Mouse (Mus musculus) granulocyte monocyte progenitor cell, adult 5-6 weeks (primary cell): ENCODE measurements around the gene Zer1. TPM values are rescaled to one million over a fixed set of nuclear protein-coding genes. Genes with fewer than 3 reads are reported as not detected.
A peak's percentile ranks its signal among the peaks of the same experiment; 100 is the strongest.
"Not testable (repeated sequence)": the region's sequence is repeated elsewhere in the genome, so short reads cannot be mapped to it uniquely, and the experiment has no call there.

Experiments
- ATAC-seq: replicated peaks from 2 replicates; pipeline ENCODE4 v1.8.0; 2016; ENCODE audit warnings: mild to moderate bottlenecking, moderate TSS enrichment, inconsistent platforms; ENCODE audit not compliant: poor library complexity, severe bottlenecking
- total RNA-seq, 2 experiments: library from RNA; stranded (forward) in 1 of 2; stranded (reverse) in 1 of 2; fragments of 200-712, 200-1000 nt in 1 of 2; fragments of >200 nt in 1 of 2; fragmentation: Nextera tagmentation in 1 of 2; gene quantifications; 2 replicates each; pipeline ENCODE4 v1.2.3; 2014 to 2017

Zer1 gene
- total RNA-seq, 2 experiments from 2014 or later, result 10.6 to 18.3 TPM

DNA sequence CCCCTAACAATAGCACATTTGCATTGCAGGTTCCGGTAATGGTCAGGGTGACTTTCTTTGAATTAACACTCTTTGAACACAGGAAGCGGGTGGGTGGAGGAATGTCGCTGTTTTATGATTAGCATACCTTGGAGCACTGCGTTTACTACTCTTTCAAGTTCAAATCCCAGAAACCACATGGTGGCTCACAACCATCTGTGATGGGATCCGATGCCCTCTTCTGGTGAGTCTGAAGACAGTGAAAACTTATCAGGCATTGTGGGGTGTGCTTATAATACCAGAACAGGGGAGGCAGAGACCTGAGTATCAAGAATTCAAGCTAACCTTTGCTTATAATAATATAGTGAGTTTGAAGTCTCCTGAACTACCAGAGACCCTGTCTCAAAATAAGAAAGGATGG, 6.9 kb upstream of the Zer1 start:
- not testable (repeated sequence) for ATAC-seq

DNA sequence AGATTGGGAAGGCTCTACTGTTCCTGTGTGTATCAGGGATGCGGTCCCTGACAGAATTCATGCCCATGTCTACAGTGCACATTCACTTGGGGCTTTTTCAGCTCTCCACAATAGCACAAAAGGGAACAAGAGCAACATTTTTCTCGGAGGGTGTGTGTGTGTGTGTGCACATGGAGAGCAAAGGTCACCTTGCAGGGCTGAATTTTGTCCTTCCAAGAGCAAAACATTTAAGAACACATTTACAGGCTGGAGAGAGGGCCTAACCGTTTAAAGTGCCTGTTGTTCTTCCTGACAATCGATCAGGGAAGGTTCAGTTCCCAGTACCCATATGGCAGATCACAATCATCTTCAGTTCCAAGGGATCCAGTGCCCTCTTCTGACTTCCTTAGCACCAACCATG, 5.8 kb upstream of the Zer1 start:
- no peak for ATAC-seq

- ATAC-seq, result no peak
These were observed 4.4 kb upstream of the Zer1 start for GRCm38 (mm10) chr2:30128789-30129188.

- peak; percentile 3; the same call in 1 of the 2 replicates for ATAC-seq
These were observed 485 bp downstream of the Zer1 start for GRCm38 (mm10) chr2:30123729-30124471.

DNA sequence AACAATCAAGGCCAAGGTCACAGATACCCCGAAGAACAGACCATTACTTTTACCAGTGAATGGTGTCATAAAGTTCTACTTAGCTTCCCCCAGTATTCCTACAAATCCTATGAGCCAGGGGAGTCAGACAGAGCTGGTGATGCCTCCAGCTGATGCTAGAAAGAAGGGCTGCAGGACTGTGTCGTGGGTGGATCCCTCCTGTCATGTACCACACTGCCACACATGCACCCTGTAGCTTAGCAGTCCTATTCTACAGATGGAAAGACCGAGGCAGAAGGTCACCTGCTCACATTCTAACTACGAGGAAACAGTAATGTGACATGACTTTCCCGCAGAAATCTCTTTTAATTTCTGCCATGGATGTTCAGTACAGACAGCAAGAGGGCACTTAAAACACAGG, 1.6 kb downstream of the Zer1 start:
- ATAC-seq, result no peak

DNA sequence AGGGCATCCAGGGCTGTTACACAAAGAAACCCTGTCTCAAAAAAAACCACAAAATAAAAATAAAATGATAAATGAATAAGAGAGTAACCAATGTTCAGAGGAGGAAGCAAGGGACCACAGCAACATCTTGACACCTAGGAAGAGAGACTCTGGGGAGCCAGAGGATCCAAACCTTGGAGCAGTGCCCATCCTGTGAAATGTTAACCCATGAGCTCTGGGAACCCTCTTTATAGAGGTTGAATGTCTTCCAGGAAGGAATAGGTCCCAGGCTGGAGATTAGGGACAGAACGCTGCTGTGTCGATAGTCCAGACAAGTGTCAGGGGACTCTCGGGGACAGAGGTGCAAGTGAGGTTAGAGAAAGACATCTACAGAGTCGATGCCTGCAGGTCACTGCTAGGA, 4.1 kb downstream of the Zer1 start:
- ATAC-seq, result no peak

DNA sequence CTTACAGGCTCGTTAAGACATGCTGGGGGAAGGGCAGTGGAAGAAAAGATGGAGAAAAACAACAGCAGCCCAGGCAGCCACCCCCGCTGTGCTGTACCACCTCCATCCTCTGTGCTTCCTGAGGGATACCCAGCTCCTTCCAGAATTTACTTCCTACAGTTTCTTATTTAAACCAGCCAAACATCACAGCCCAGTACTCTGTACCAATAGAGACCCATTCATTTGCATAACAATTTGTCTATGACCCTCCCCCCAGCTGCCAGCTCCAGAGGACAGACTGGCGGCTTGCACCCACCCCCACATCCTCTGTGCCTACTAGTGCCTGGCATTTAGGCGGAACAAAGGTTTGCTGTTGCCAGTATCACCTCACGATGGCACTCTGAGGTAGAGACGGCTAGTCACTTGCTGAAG, 4.7 kb downstream of the Zer1 start:
- ATAC-seq, result no peak

DNA sequence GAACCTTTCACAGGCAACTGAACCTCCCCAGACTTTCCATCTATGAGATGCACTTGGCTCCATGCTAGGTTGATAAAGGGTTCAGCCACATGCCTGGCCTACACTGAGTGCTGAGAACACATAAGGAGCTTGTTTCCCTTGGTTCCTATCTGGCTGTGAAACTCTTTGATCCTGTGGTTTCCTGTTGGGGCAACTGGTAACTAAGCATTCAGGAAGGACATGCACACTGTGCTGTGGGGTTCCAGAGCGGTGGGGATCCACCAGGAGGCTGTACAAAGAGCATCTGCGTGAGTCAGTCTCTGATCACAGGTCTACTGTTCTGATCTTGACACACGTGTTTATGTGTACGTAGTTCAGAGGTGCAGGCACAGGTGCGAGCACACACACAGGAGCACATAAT, 11.8 kb downstream of the Zer1 start:
- ATAC-seq, result peak; percentile 78

- ATAC-seq, result no peak
These were observed 12.9 kb downstream of the Zer1 start for GRCm38 (mm10) chr2:30111500-30111899.

- no peak for ATAC-seq
These were observed 16.1 kb downstream of the Zer1 start for GRCm38 (mm10) chr2:30108260-30108659.

DNA sequence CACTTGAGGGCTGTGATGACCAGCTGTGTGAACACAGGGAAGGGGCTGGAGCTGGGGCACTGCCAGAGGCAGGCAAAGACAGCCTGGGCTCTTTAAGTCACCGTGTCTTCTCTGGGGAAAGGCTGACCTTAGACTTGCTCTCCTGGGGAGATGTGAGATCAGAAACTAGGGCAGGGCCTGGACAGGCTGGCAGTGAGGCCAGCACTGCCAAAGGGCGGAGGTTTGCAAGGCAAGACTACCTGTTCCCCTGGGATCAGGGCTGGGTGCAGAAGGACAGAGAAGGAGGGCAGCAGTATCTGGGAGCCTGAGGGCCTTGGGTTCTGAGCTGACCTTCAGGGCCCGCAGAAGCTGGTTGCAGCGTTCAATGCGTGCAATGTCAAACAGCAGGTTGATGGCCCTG, 16.7 kb downstream of the Zer1 start:
- no peak for ATAC-seq

- ATAC-seq, result peak; percentile 81
These were observed 18.0 kb downstream of the Zer1 start for GRCm38 (mm10) chr2:30106364-30106763.

DNA sequence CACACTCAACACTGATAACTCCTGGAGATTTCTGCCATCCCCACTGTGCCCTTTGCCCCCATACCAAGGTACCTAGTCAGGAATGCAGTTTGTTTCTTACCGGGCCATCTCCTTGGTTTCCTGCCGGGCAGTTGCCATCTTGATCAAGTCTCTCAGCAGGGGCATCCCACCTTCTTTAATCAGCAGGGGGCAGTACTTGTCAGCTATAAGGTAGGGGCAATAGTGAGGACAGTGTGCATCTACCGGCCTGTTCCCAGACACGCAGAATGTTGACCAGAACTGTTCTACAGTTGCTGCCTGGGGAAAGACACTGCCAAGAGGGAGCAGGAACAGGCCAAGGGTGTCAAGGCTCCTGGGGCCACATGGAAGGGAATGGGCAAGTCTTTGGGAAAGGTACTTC, 24.2 kb downstream of the Zer1 start:
- no peak for ATAC-seq

DNA sequence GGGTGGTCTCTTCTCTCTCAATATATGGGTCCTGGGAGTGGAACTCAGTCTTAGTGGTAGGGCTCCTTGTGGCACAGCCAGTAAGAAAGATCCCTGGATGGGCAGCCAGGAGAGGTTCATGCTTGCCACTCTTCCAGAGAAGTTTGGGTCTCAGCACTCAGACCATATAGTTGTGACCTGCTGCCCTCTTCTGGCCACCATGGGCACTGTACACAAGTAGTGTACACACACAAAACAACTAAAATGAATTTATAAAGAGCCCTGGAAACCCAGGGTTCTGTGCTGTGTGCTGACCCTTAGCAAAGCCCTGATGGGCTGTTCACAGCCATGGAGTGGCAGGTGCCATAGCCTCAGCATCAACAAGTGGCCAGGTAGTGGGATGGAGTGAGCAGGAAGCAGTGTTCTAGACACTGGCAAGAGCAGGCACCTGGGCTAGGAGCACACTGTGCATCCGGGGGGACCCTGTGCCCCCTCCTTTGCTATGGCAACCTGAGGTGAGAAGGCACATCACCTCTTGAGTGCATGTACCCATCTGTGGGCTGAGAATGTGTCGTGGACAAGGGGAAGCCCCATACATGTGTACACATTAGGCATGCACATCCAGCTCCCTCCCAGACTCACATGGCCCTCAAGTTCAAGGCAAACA, 28.4 kb downstream of the Zer1 start:
- peak; percentile 25; the same call in 1 of the 2 replicates for ATAC-seq

- ATAC-seq, result 0 out of 2 replicates have a peak, but pooled peaks have one; percentile 10
These were observed 30.2 kb downstream of the Zer1 start for GRCm38 (mm10) chr2:30094208-30094588.

GRCm38 (mm10) chr2:30093471-30094207, 30.7 kb downstream of the Zer1 start, which contains the start of gene Zdhhc12:
TSS of gene Zdhhc12 (minus strand) at chr2:30093648.
- ATAC-seq, result peak; percentile 94

DNA sequence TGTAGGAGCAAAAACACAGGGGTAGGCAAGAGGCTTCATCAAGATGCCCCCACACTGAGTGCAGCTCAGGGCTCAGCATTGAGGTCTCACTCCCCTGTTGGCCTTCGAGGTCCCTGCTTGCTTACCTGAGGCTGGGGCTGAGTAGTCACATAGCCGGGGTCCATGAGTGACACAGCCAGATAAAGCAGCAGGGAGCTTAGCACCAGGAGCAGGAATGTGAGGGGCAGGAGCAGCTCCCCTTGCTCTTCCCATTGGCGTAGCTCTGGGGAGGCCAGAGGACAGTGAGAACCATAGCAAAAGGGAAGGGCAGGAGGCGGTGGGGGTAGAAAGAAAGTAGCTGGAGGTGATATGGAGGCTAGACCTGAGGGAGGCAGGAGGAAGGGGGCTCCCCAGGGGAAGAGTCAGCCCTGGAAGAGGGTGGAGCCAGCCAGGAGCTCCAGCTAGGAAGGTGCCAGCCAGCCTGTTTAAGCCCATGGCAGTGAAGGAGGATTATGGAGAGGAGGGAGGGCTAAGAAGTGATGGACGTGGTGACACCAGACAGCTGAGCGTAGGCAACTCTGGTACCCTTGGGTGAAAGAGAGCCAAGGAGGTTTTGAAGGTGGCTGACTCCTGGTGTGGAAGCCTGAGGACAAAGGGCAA, 32.0 kb downstream of the Zer1 start:
- no peak for ATAC-seq

DNA sequence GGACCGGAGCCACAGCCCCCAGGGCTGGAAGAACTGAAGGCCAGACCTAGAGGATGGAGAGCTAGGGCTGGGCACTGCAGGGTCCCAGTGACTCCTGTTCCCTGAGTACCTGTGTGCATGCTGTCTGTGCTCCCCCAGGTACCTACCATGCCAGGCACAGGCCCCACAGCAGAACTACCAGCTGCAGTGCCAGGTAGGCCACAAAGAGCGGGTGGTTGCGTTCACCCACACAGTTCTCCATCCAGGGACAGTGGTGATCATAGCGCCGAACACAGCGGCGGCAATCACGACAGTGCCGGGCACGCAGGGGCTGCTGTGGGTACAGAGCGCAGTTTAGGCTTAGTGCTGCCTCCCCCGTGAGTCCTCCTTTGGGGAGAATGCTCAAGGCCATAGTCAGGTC, 32.9 kb downstream of the Zer1 start:
- ATAC-seq, result no peak

GRCm38 (mm10) chr2:30087310-30087709, 37.1 kb downstream of the Zer1 start:
- peak; percentile 58 for ATAC-seq

DNA sequence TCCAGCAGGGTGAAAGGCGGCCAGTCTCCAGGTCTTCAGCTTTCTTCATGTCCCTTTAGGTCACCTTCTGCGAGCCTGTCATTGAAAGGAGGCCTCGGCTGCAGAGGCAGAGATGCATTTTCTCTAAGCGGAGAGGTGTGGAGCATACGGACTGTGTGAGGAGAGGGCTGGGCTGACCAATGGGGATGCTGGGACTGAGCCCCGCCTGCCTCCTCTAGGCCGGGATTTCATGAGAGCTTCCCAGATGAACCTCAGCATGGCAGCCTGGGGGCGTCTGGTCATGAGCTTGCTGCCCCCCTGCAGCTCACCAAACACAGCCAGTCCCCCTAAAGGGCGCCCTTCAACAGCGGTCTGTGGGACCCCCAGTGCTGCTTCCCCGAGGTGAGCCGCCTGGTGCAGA, 39.8 kb downstream of the Zer1 start:
- no peak for ATAC-seq

DNA sequence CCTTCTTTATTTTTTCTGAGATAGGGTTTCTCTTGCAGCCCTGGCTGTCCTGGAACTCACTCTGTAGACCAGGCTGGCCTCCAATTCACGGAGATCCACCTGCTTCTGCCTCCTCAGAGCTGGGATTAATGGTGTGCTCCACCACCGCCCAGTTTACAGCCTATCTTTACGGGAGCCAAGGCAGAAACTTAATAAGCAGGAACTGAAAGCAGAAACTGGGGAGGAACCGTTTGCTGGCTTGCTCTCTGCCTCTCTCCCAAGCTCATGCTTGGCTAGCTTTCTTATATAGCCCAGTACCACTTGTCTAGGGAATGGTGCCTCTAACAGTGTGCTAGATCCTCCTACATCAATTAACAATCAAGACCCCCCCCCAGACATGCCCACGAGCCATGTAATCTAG, 40.3 kb downstream of the Zer1 start:
- ATAC-seq, result peak; percentile 66
